Mouse (Mus musculus) hematopoietic stem cell, adult 5-6 weeks (primary cell): ENCODE results near the gene Slc37a4. TPM values are rescaled to one million over a fixed set of nuclear protein-coding genes. Genes with fewer than 3 reads are reported as not detected.
"Not testable (repeated sequence)": the region's sequence is repeated elsewhere in the genome, so short reads cannot be mapped to it uniquely, and the experiment has no call there.

Experiments
- ATAC-seq, 2 experiments: fragments of 125-278 bp in 1 of 2; replicated peaks in 1 of 2; 2 replicates each; pipeline ENCODE4 v1.8.0; 2016 to 2017; ENCODE audit warnings: inconsistent platforms in 2 of 2, mild to moderate bottlenecking in 2 of 2, moderate number of reproducible peaks in 2 of 2, low read depth in 1 of 2, moderate TSS enrichment in 1 of 2; ENCODE audit not compliant: low FRiP score in 2 of 2, poor library complexity in 2 of 2, severe bottlenecking in 2 of 2, insufficient read depth in 1 of 2, low TSS enrichment in 1 of 2
- total RNA-seq: library from RNA; stranded (forward); fragments of 172-1452, 232-1000 nt; gene quantifications from 2 replicates; pipeline ENCODE4 v1.2.3, GENCODE M21; 2017

Slc37a4 gene
- total RNA-seq, 1 experiment from 2014 or later = 20.2 TPM

DNA sequence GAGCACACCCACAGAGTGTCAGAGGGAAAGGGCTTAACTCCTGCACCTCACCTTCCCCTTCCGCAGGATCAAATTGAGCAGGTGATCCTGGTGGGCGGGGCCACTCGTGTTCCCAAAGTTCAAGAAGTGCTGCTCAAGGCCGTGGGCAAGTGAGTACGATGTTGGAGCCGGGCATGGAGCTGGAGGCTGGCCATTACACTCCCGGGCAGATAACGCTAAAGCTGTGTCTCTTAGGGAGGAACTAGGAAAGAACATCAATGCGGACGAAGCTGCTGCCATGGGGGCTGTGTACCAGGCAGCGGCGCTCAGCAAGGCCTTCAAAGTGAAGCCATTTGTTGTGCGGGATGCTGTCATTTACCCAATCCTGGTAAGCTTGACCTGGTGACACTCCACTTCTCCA, 12.1 kb upstream of the Slc37a4 start:
- ATAC-seq = no peak

- no peak for ATAC-seq
Observed at GRCm38 (mm10) chr9:44387221-44387620, 9.4 kb upstream of the Slc37a4 start.

DNA sequence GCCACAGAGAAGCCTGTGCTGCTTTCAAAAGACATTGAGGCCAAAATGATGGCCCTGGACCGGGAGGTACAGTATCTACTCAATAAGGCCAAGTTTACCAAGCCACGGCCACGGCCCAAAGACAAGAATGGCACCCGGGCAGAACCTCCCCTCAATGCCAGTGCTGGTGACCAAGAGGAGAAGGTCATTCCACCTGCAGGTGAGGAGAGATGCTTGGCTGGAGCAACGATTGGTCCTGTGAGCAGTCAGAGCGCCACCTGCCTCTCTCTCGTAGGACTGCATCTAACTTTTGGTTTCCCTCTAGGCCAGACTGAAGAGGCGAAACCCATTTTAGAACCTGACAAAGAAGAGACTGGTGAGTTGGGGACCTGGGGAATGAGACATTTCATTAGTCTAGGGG, 7.4 kb upstream of the Slc37a4 start:
- ATAC-seq = peak in 1 of 2 experiments; percentile 57; a peak in 2 of 4 replicates

GRCm38 (mm10) chr9:44391466-44391865, 5.2 kb upstream of the Slc37a4 start:
- ATAC-seq = peak; percentile 62 to 68; a peak in 3 of 4 replicates

GRCm38 (mm10) chr9:44398087-44398486, 1.4 kb downstream of the Slc37a4 start:
- ATAC-seq = no peak

GRCm38 (mm10) chr9:44398551-44398950, 1.9 kb downstream of the Slc37a4 start:
- ATAC-seq = no peak

- no peak for ATAC-seq
Observed at GRCm38 (mm10) chr9:44399114-44399794, 2.6 kb downstream of the Slc37a4 start.

- no peak for ATAC-seq
Observed at GRCm38 (mm10) chr9:44399795-44400114, 3.1 kb downstream of the Slc37a4 start.

- ATAC-seq = no peak
Observed at GRCm38 (mm10) chr9:44401081-44401480, 4.4 kb downstream of the Slc37a4 start.

DNA sequence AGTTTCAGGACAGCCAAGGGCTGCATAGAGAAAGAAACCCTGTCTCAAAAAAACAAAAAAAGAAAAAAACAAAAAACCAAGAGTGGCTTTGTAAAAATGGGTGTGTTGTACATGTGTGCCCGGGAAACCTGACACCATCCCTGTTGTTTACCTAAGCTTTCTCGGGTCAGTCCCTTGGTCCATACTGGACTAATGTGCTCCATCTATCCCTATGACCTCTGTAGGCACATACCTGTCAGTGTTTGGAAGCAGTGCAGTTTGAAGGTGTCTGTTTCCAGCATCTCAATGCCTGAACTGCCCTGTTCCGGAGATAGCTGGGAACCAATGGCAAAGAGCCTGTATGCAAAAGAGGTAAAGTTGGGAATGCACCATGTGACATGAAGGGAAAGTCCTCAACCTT, 8.4 kb downstream of the Slc37a4 start:
- no peak for ATAC-seq

GRCm38 (mm10) chr9:44406906-44407751, 10.5 kb downstream of the Slc37a4 start, which contains the start of the genes Rps25 and Trappc4:
Gene Rps25, plus strand, starts transcription at chr9:44407139.
Gene Trappc4, minus strand, starts transcription at chr9:44407600.
- ATAC-seq = peak; percentile 94

DNA sequence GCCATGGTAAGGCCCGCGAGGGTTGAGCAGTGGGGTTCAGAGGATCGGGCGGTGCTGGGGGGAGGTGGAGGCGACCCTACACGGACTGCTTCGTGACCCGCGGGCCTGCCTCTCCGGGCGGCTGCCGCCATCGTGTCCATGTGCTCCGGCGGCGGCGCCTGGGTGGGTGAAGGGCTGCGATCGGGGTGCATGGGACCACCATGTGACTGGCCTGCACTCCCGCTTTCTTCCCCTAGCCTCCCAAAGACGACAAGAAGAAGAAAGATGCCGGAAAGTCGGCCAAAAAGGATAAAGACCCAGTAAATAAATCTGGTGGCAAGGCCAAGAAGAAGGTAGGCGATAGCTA, 11.1 kb downstream of the Slc37a4 start:
- peak in 1 of 2 experiments; percentile 22; a peak in 1 of 4 replicates for ATAC-seq

GRCm38 (mm10) chr9:44408693-44409092, 12.0 kb downstream of the Slc37a4 start:
- not testable (repeated sequence) for ATAC-seq

DNA sequence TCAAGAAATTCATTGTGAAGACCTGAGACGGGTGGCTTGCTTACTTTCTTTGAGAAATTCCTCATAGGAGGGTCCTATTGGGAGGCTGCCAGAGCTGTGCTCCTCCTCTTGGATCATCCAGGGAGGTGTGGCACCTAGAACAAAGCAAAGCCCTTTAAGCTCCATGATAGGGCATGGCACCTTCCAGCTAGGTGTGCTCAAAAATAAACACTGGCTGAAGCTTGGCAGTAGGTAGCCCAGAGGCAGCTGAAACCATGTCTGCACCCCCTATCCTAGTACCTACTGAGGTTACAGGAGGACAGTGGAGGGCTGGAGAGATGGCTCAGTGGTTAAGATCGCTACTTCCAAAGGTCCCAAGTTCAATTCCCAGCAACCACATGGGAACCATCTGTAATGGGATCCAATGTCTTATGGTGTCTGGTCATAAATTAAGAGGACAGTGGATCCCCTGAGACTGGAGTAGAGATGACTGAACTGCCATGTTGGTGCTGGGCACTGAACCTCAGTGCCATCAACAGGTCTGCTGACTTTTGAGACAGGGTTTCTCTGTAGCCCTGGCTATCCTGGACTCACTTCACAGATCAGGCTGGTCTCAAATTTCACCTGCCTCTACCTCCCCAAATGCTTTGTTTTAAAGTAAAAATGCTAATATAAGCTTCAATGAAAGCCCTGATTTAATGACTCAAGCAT, 14.1 kb downstream of the Slc37a4 start:
- ATAC-seq = no peak

DNA sequence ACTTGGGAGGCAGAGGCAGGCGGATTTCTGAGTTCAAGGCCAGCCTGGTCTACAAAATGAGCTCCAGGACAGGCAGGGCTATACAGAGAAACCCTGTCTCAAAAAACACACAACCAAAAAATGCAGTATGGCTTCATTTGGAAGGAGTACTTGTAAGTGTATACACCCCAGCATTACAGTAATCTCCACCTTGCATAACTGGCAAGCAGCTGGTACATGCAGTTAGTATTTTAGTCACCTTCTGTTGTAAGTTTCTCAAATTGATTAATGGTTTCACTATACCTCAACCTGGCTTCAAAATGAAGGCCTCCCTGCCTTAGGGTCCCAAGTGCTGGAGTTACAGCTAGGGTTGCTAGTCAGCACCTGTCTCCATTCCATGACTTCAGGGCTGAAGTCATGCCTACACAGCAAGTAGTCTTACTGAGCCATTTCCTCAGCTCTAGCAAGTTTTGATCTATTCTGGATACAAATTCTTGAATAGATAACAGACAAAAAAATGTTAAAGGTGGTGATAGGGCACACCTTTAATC, 15.0 kb downstream of the Slc37a4 start:
- no peak for ATAC-seq

DNA sequence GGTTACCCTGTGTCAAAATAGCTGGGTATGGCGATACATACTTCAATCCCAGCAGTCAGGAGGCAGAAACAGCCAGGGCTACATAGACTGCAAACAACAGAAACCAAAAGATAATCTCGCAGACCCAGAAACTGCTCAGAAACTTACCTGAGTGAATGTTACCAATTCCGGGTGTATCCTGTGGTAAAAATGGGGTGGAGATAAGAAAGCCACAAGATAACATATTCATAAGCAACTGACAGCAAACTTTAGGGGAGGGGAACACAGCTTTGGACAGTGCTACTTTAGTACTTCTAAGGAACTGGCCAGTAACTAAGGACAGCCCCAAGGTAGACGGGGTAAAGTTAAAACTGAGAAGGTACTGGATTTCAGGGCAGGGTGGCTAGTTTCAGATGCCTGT, 15.7 kb downstream of the Slc37a4 start:
- ATAC-seq = no peak

GRCm38 (mm10) chr9:44412781-44413180, 16.1 kb downstream of the Slc37a4 start:
- no peak for ATAC-seq
